Mouse (Mus musculus) ES-Bruce4 (cell line): ENCODE measurements at regions not wholly inside any gene's neighbourhood (a gene's known extent, or its start where the extent isn't known, plus 50 kb on each side); places are given as distances from the start of the nearest gene placed in this dataset.

Experiments
- CTCF ChIP-seq: IDR thresholded peaks from one replicate; pipeline ENCODE4 v1.8.1; 2011; ENCODE audit warnings: low read depth, low read length
- EP300 ChIP-seq: IDR thresholded peaks from 2 replicates; pipeline ENCODE4 v1.6.1; 2011; ENCODE audit warnings: low read depth, low read length; ENCODE audit not compliant: insufficient read depth

DNA sequence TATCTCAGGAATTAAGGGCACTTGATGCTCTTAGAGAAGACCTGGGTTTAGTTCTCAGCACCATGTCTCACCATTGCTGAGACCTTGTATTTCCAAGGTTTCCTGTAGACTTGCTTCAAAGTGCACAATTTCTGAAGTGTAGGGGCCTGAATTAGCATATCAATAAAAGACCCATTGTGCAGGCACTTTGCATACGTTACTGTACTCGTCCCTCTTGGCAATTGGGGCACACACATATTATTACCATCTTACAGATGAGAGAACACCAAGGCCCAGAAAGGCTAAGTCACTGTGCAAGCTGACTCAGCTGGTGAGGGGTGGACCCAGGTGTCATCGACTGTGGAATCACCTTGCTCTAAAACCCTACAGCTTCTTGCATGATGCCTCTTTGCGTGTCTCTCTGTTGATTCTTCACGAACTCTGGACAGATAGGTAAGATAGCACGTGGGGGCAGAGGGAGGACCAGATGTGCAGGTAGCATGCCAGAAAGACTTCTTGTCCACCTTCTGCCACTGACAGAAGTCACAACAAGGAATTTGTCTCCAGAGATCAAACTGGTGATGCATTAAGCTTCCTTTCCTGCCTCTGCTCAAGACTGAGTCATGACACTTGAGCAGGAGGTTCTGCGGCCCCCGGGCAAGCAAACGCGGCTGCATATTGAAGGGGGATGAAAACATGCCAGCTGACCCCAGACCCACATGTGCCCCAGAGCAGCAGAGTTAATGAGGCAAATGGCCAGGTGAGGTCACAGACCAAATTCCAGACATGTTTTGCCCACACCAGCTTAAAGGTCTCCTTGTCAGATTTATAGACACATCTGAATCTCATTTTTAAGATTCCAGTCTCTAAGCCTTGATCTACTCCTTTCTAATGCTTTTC, 167.7 kb upstream of the Tut7 start:
- TF ChIP-seq CTCF (no peak), EP300 (no peak)
